Mouse (Mus musculus): ENCODE data around the gene Olfr965.
"Not testable (repeated sequence)": the region's sequence is repeated elsewhere in the genome, so short reads cannot be mapped to it uniquely, and the experiment has no call there.

Gene Olfr965

GRCm38 (mm10) chr9:39711053-39711452 is at the start of gene Olfr965:
Gene Olfr965 (plus strand): TSS chr9:39711353.
- DNase-seq = no peak

GRCm38 (mm10) chr9:39666905-39667304 is 44.2 kb upstream of the Olfr965 start, which contains the start of gene Olfr963:
Gene Olfr963 (plus strand): TSS chr9:39667205.
- no peak for DNase-seq

- no peak for DNase-seq
These were observed 41.4 kb upstream of the Olfr965 start for GRCm38 (mm10) chr9:39669723-39670122.

- DNase-seq = no peak
These were observed 36.3 kb upstream of the Olfr965 start for GRCm38 (mm10) chr9:39674820-39675219.

- no peak for DNase-seq
These were observed 32.6 kb upstream of the Olfr965 start for GRCm38 (mm10) chr9:39678557-39678956.

- DNase-seq = no peak
These were observed 31.9 kb upstream of the Olfr965 start for GRCm38 (mm10) chr9:39679280-39679679.

GRCm38 (mm10) chr9:39701123-39701522 is 10.0 kb upstream of the Olfr965 start:
- DNase-seq = not testable (repeated sequence)

GRCm38 (mm10) chr9:39707017-39707416 is 4.1 kb upstream of the Olfr965 start, which contains the start of gene Olfr149:
Gene Olfr149 (minus strand): TSS chr9:39707117.
- DNase-seq = no peak

GRCm38 (mm10) chr9:39708958-39709357 is 2.2 kb upstream of the Olfr965 start:
- no peak for DNase-seq

GRCm38 (mm10) chr9:39730678-39731077 is 19.5 kb downstream of the Olfr965 start, which contains the start of gene Olfr150:
Gene Olfr150 (plus strand): TSS chr9:39730978.
- no peak for DNase-seq

GRCm38 (mm10) chr9:39740741-39741140 is 29.6 kb downstream of the Olfr965 start:
- no peak for DNase-seq

GRCm38 (mm10) chr9:39745949-39746348 is 34.8 kb downstream of the Olfr965 start, which contains the start of gene Olfr967:
Gene Olfr967 (plus strand): TSS chr9:39746249.
- DNase-seq = no peak

GRCm38 (mm10) chr9:39746428-39746827 is 35.3 kb downstream of the Olfr965 start:
- DNase-seq = no peak
